Mouse (Mus musculus) embryo, embryonic 11 days (tissue): ENCODE data around the gene Pip4k2c.
"Not testable (repeated sequence)": the region's sequence is repeated elsewhere in the genome, so short reads cannot be mapped to it uniquely, and the experiment has no call there.

Source experiments
- DNase-seq: peaks from one replicate; pipeline ENCODE4 v3.0.0-alpha.2; 2015

The Pip4k2c gene

DNA sequence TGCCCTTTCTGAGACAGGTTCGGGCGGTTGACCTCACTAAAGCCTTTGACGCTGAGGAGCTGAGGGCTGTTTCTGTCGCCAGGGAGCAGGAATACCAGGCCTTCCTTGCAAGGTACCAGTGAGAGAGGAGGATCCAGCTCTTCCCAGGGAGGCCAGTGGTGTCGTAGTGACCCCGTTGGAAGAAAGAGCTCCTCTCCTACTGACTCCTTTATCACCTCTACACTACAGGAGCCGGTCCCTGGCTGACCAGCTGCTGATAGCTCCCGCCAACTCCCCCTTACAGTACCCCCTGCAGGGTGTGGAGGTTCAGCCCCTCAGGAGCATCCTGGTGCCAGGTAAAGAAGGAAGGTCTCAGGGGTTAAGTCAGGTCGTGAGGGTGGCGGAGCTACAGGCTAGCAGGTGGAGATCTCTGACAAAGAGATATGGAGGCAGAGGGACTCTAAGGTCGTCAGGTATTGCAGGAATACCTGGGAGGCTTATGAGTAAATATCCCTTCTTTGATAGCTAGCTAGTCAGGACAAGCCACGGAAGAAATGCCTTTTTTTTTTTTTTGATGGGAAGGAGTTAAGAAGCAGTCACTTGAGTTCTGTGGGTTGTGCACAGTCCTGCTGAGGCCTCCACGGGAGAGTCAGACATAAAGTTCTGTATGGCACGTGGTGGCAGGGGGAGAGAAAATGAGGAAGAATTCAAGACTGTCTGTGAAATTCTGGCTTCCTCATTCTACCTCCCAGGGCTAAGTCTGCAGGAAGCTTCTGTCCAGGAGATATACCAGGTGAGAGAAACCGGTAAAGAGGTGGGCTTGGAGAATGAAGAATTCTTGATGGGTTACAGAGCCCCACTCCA, 44.4 kb downstream of the Pip4k2c start:
- no peak for DNase-seq

GRCm38 (mm10) chr10:127166404-127166715, 45.0 kb downstream of the Pip4k2c start:
- no peak for DNase-seq

DNA sequence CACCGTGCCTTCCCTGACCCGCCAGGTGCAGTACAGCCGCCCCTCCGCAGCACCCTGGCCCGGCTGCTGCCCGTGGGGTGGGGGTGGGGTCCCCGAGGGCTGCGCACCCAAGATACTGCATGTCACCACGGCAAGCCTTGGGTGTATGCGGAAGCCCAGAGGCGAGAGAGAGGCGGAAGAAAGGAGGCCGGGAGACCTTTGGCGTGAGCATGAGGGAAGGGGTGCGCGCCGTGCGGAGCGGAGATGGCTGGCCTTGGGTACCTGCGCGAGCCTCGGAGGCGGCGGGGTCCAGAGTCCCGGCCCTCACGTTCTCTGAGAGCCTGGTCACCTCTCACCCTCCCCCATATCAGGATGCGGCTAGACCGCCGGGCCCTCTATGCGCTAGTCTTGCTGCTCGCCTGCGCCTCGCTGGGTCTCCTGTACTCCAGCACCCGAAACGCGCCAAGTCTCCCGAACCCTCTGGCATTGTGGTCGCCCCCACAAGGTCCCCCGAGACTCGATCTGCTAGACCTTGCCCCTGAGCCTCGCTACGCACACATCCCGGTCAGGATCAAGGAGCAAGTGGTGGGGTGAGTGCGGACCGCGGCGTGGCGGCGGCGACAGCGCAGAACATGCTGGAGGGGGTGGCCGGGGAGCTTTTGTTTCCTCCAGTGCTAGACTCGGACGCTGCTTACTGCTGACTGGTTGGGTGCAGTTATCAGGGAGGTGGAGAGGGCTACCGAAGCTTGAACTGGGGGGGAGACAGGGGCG, 45.6 kb downstream of the Pip4k2c start:
- peak; percentile 67 for DNase-seq

GRCm38 (mm10) chr10:127165354-127165653, 46.1 kb downstream of the Pip4k2c start:
- DNase-seq = no peak

DNA sequence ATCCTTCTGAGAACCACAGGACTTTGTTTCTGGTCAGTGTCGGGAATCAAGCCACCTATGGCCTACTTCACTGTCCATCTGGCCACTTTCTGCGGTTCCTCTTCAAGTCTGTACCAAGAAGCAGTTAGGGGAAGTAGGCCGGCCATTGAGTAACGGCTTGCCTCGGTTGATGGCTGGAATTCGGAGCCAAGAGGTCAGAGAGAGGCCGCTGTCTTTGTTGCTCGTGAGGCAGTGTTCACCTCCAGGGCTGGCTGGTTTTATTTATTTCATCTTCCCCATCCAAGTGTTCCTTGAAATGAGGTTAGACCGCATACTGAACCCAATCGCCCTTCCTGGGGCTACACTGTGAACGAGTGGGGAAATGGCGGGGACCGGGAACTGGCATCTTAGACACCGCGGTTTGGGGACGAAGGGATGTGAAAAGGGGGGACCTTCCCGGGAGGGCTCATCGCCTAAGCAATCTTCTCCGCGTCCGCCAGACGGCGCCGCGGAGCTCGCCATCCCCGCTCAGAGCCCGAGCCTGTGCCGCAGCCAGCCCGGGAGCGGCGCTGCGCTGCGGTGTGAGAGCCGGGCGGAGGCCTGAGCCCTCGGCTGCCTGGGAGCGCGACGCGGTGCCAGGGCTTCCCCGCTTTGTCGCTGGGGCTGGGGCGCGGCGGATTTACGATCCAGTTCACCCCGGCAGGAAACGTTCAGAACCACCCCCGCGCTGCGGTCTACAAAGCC, 46.6 kb downstream of the Pip4k2c start, which contains the start of gene B4galnt1:
Gene B4galnt1, plus strand, starts transcription at position 595 of the 723 bp plus-strand sequence.
- peak; percentile 92 for DNase-seq

DNA sequence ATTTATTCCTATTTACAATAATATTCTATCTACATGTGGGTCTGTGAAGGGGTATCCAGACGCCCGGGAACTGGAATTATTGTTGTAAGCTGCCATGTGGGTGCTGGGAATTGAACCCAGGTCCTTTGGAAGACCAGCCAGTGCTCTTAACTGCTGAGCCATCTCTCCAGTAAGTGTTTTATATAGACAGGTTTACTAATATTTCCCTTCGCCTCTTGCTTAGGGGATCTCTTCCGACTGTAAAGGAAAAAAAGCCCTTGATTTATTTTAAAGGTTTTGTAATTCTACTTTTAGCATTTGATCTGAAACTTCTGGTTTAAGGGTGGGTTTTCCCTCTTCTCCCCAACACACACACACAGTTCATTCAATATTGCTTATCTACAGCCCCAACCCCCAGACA, 47.2 kb downstream of the Pip4k2c start:
- no peak for DNase-seq

DNA sequence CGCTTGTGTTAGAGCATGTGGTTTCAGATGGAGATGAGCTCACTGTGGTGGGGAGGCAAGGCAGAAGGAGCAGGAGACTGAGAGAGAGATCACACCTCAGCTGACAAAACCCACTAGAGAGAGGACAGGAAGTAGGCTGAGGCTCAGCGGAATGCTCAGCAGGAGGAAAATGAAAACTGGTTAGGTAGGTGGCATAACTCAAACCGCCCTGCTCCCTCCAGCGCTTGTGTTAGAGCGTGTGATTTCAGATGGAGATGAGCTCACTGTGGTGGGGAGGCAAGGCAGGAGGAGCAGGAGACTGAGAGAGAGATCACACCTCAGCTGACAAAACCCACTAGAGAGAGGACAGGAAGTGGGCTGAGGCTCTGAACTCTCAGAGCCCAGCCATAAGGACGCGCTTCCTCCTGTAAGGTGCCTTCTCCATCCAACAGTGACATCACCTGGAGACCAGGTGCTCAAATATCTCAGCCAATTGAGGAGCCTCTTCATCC, 48.6 kb downstream of the Pip4k2c start:
- DNase-seq = not testable (repeated sequence)

- no peak for DNase-seq
Observed at GRCm38 (mm10) chr10:127160728-127161127, 50.7 kb downstream of the Pip4k2c start.

DNA sequence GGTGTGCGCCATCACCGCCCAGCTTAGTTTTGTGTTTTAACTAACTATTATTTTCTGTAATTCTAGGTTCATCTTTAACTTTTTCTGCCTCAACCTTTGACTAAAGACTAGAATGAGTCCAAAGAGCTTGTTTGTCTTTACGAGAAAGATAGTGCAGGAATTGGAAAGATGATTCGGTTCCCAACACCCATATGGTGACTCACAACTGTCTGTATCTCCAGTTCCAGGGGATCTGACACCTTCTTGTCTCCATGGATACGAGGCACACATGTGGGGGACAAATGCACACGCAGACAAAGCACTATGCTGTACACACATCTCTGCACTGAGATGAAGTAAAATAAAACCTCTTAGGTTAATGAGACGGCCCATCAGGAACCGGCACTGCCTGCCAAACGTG, 51.3 kb downstream of the Pip4k2c start:
- no peak for DNase-seq

GRCm38 (mm10) chr10:127158471-127158870, 52.9 kb downstream of the Pip4k2c start:
- no peak for DNase-seq

DNA sequence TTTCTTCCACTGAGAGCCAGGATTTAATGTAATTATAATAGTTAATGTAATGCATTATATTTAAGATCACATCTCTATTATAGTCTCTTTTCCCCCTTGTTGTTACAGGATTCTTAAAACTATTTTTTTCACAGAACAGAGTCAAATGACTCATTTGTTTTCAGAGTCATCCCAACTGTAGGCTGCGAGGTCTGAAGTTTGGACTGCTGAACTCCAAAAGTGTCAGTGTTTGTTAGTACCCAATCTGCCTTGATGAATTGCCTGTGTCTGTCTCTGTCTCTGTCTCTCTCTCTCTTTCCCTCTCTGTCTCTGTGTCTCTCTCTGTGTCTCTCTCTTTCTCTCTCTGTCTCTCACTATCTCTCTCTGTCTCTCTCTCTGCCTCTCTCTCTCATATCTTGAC, 54.9 kb downstream of the Pip4k2c start:
- no peak for DNase-seq

DNA sequence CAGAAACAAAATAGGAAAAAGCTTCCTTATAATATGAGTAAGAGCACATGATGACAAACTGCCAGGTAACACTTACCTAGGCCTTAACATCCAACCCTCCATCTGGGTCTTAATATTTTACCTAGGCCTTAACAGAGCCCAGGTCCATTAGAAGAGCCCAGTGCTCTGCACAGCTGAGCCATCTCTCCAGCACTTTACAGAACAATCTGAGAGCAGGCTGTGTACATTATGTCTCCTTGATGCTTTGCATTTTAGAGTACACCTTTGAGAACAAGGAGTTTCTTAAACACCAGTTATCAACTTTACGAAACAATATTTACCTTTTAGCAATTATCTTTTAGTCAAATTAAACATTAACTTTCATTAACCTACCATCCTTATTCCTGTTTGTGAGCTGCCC, 55.3 kb downstream of the Pip4k2c start:
- DNase-seq = no peak

DNA sequence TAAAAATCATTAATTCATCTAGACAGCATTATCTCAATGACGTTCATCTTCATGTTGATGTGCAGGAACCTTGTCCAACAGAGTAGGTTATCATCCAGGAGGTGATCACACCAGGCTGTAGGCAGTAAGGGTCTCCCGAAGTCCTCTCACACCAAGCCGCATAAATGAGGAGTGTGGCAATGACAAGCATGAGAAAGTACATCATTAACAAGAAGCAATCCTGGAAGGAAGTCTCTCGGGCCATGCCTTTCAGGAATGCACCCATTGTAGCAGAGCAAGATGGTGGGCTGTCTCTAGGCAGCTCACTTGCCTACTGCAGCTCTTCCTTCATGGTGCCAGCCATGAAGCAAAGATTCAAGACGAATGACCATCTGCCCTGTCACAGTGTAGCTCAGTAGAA, 56.7 kb downstream of the Pip4k2c start:
- DNase-seq = no peak

DNA sequence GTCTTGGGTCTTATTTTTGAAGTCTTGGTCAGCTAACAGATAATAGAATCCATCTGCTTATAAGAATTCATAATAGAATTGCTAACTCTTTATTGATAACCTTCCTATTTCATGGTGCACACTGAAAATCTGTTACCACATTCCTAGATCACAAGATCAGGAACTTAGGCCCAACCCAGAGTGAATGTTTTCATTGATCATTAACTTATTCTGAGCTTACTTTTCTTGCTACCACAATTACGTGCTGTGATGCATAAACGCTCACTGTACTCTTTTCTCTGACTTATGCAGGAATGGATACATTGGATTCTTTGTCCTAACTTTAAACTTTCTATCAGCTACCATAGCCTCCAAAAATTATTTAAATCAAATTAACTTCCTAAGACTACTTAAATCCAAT, 57.1 kb downstream of the Pip4k2c start:
- DNase-seq = no peak

DNA sequence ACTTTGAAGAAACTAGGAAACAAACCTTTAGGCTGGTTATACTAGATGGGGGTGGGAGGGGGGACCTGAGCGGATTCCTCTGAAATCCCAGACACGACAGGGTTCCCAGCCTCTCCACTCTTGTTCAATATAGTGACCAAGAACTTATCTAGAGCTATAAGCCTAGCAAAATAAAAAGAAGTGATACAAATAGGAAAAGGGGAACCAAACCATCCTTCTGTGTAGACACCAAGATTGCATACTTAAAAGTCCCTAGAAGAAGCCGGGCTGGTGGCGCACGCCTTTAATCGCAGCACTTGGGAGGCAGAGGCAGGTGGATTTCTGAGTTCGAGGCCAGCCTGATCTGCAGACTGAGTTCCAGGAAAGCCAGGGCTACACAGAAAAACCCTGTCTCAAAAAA, 58.1 kb downstream of the Pip4k2c start:
- DNase-seq = no peak

DNA sequence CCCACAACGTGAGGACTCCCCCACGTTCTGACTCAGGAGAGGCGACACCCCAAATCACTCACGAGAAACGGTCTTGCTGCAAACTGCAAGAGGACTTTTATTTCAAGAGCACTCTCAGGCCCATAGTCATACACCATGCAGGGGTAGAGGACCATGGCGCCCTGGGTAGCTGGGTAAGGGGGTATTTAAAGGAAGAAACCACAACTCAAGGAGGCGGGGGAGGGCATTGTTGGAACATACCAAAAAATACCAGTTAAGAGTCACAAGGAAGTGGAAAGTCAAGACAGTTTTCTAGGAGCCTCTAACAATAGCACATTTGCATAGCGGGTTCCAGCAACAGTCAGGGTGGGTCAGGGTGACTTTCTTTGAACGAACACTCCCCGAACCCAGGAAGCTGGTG, 58.8 kb downstream of the Pip4k2c start:
- DNase-seq = not testable (repeated sequence)

- DNase-seq = not testable (repeated sequence)
Observed at GRCm38 (mm10) chr10:127151233-127151632, 60.2 kb downstream of the Pip4k2c start.

DNA sequence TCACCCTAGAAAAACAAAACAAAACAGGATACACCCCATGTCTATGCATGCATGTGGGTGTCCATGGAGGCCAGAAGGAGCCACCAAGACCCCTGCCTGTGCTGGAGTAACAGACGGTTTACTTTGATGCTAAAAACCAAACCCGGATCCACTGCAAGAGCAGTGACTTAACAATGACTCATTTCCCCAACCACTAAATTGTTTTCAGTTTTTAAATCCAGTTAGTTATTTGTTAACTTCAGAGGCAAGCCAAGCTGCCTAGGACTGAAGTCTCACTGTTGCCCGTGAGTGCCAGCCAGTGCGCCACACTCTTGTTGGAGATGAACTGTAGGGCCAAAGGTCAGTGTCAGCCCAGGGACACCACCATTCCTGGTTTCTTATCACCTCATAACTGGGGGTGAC, 60.9 kb downstream of the Pip4k2c start:
- DNase-seq = no peak

DNA sequence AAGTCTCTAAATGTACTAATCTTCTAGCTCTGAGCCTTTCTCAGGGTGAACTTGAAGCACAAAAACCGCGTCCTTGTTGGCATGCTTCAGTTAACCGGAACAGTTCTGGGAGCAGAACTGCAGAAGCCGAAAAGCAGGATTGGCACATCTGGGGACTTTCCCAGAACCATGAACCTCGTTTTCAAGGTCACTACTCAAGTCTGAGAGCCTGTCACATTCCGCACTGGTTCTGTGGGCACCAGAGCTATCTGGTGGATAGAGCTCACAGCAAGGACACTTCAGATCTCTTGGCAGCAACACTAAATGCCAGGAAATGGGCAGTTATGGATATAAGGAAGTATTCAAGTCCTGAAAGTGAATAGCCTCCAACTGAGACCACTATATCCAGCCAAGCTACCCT, 64.2 kb downstream of the Pip4k2c start:
- no peak for DNase-seq
